Mouse (Mus musculus) brain, embryonic 14.5 days (tissue): ENCODE results near the gene Dnah2.

Source experiments
- CTCF ChIP-seq: fragments of 200-500 bp; IDR thresholded peaks from 2 replicates; pipeline ENCODE4 v1.5.1; 2012; ENCODE audit warnings: inconsistent platforms, mild to moderate bottlenecking, moderate library complexity, borderline replicate concordance; ENCODE audit not compliant: insufficient read depth, insufficient read length; ENCODE audit errors: extremely low read depth
- POLR2A ChIP-seq: fragments of 200-500 bp; IDR thresholded peaks from 2 replicates; pipeline ENCODE4 v1.6.1; 2012; ENCODE audit warnings: mild to moderate bottlenecking, inconsistent platforms, borderline replicate concordance; ENCODE audit not compliant: poor library complexity, insufficient read depth, insufficient read length, severe bottlenecking; ENCODE audit errors: extremely low read depth

- TF ChIP-seq CTCF, result no peak
- TF ChIP-seq POLR2A, result no peak
Observed at GRCm38 (mm10) chr11:69372056-69372779, 176.7 kb downstream of the Dnah2 start.
